17 mouse cellular contexts compared by ENCODE assay signal in the genomic region with DNA sequence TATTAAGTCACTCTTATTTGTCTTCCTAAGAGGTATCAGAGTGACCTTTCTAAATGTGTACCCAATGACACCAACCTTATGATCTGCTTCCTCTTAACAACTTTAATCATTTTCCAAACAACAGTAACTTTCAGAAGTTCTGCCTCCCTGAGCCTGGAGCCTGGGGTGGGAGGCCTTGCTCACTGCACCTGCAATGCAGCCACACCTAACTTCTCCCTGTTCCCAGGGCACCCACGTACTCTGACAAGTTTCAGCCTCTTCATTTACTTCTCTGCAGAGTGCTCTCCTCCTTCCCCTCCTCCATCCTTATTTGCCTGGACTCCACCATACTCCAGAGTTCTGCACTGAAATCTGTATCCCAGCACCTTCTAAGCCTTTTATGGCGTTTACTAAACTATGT. TPM values are rescaled to one million over a fixed set of nuclear protein-coding genes. Genes with fewer than 3 reads are reported as not detected.
DNase-seq lines count a peak whose midpoint lies in the region; ATAC-seq and TF ChIP-seq lines count a peak whose summit lies in the region.
"Had no signal": no experiment of that assay in that cellular context is flagged by ENCODE, and none has a peak within 500 bp of the region (broad histone marks: within the 10 kb centered on the region; RNA-seq: fewer than 3 reads in every experiment).

No protein-coding gene starts in this region.

- no peak for TF ChIP-seq POLR2A in lung, adult 2 months (IDR thresholded peaks at IDR 0.05; ENCODE audit: borderline replicate concordance, extremely low read depth, low read depth, low read length)

- H3K4me3 ChIP-seq in lung, postnatal 0 days (ENCODE audit: low read depth, low read length): no peak overlapping the region
- no peak overlapping the region for H3K4me3 ChIP-seq in lung, adult 2 months (replicated peaks; ENCODE audit: extremely low read depth, low read depth, low read length)
- no peak overlapping the region for H3K4me3 ChIP-seq in hindbrain, embryonic 12.5 days
- no peak overlapping the region for H3K4me3 ChIP-seq in hindbrain, embryonic 14.5 days (replicated peaks; ENCODE audit: low read length)
- no peak overlapping the region for H3K4me3 ChIP-seq in stomach, embryonic 15.5 days (replicated peaks)
- H3K4me3 ChIP-seq: liver, embryonic 15.5 days had no signal

- 49% methylated on average over 2 of the region's 2 CpGs for WGBS in lung, postnatal 0 days
- WGBS in lung, adult 2 months: 64% methylated on average over 2 of the region's 2 CpGs
- 41% methylated on average over 2 of the region's 2 CpGs for WGBS in hindbrain, embryonic 12.5 days
- WGBS in hindbrain, embryonic 14.5 days: 28% methylated on average over 2 of the region's 2 CpGs
- 60% methylated on average over 2 of the region's 2 CpGs for WGBS in stomach, embryonic 15.5 days

- H3K27ac ChIP-seq in lung, postnatal 0 days (ENCODE audit: low read length): no peak overlapping the region
- no peak overlapping the region for H3K27ac ChIP-seq in hindbrain, embryonic 12.5 days
- H3K27ac ChIP-seq in hindbrain, embryonic 14.5 days: no peak overlapping the region
- peak overlapping the region; percentile 72 for H3K27ac ChIP-seq in stomach, embryonic 15.5 days
- H3K27ac ChIP-seq: forebrain, embryonic 15.5 days; liver, embryonic 15.5 days had no signal

- DNase-seq in lung, postnatal 0 days (ENCODE audit: low spot score): peak; percentile 49
- DNase-seq in lung, adult 2 months: no peak
- DNase-seq in hindbrain, embryonic 14.5 days (ENCODE audit: low spot score): no peak
- DNase-seq in gastrocnemius, postnatal 14 days: no peak
- DNase-seq in kidney, adult 18-20 months: no peak
- DNase-seq: adrenal gland, postnatal 10 days; cerebellum, adult 11 months; cerebellum, postnatal 14 days; embryo, embryonic 11 days; gastrocnemius, postnatal 36 days; kidney, postnatal 36 days; right cerebral cortex, postnatal 25 days had no signal

- no peak for TF ChIP-seq CTCF in lung, postnatal 0 days (IDR thresholded peaks at IDR 0.05)
- TF ChIP-seq CTCF in lung, adult 2 months (IDR thresholded peaks at IDR 0.05; ENCODE audit: insufficient read depth, low read length): no peak

- H3K4me2 ChIP-seq in lung, postnatal 0 days (replicated peaks; ENCODE audit: low read depth, low read length): no peak overlapping the region
- peak overlapping the region; percentile 30 for H3K4me2 ChIP-seq in hindbrain, embryonic 12.5 days (replicated peaks)
- peak overlapping the region; percentile 99 for H3K4me2 ChIP-seq in hindbrain, embryonic 14.5 days (replicated peaks)
- no peak overlapping the region for H3K4me2 ChIP-seq in stomach, embryonic 15.5 days
- H3K4me2 ChIP-seq: liver, embryonic 15.5 days had no signal

- no peaks in the 10 kb centered on the region for H3K9me3 ChIP-seq in lung, postnatal 0 days (ENCODE audit: low read length)
- no peaks in the 10 kb centered on the region for H3K9me3 ChIP-seq in hindbrain, embryonic 12.5 days (replicated peaks)
- H3K9me3 ChIP-seq in hindbrain, embryonic 14.5 days (ENCODE audit: control insufficient read depth, low read length): no peaks in the 10 kb centered on the region
- H3K9me3 ChIP-seq in stomach, embryonic 15.5 days: no peaks in the 10 kb centered on the region
- H3K9me3 ChIP-seq: forebrain, embryonic 15.5 days; limb, embryonic 15.5 days; liver, embryonic 15.5 days had no signal

- H3K4me1 ChIP-seq in lung, postnatal 0 days (ENCODE audit: insufficient read depth, low read depth, low read length): no peaks in the 10 kb centered on the region
- H3K4me1 ChIP-seq in lung, adult 2 months (ENCODE audit: control insufficient read depth, insufficient read depth, low read length): peaks cover 4% of the 10 kb centered on the region; the same call in 1 of the 2 replicates
- H3K4me1 ChIP-seq in hindbrain, embryonic 12.5 days: peaks cover 16% of the 10 kb centered on the region
- H3K4me1 ChIP-seq in hindbrain, embryonic 14.5 days (replicated peaks; ENCODE audit: control insufficient read depth, insufficient read depth, low read length): peaks cover 11% of the 10 kb centered on the region
- peaks cover 18% of the 10 kb centered on the region; the same call in 1 of the 2 replicates for H3K4me1 ChIP-seq in stomach, embryonic 15.5 days

- peak; percentile 39 for ATAC-seq in lung, postnatal 0 days
- no peak for ATAC-seq in hindbrain, embryonic 12.5 days (ENCODE audit: low FRiP score)
- ATAC-seq in hindbrain, embryonic 14.5 days (ENCODE audit: low FRiP score): no peak
- ATAC-seq in stomach, embryonic 15.5 days (ENCODE audit: insufficient read depth, low FRiP score, low read depth): peak; percentile 89
- ATAC-seq: forebrain, embryonic 15.5 days had no signal

- intact Hi-C loops in gastrocnemius, postnatal 14 days (cut with DNase I; ENCODE audit: low total_unique reads): no loop called here

- no peak for TF ChIP-seq EP300 in lung, postnatal 0 days (IDR thresholded peaks at IDR 0.05)

- H3K27me3 ChIP-seq in lung, postnatal 0 days (replicated peaks; ENCODE audit: insufficient read depth, low read length): no peaks in the 10 kb centered on the region
- 0 out of 2 replicates have a peak, but pooled peaks cover 3% of the 10 kb centered on the region for H3K27me3 ChIP-seq in hindbrain, embryonic 12.5 days
- H3K27me3 ChIP-seq in hindbrain, embryonic 14.5 days (ENCODE audit: control insufficient read depth, insufficient read depth, low read length): 0 out of 2 replicates have a peak, but pooled peaks cover 8% of the 10 kb centered on the region
- 0 out of 2 replicates have a peak, but pooled peaks cover 5% of the 10 kb centered on the region for H3K27me3 ChIP-seq in stomach, embryonic 15.5 days (replicated peaks)
- H3K27me3 ChIP-seq: limb, embryonic 15.5 days had no signal

- H3K36me3 ChIP-seq in lung, postnatal 0 days (ENCODE audit: insufficient read depth, low read length): no peaks in the 10 kb centered on the region
- H3K36me3 ChIP-seq in hindbrain, embryonic 12.5 days: no peaks in the 10 kb centered on the region
- no peaks in the 10 kb centered on the region for H3K36me3 ChIP-seq in hindbrain, embryonic 14.5 days (replicated peaks; ENCODE audit: control insufficient read depth, insufficient read depth)
- H3K36me3 ChIP-seq in stomach, embryonic 15.5 days: no peaks in the 10 kb centered on the region
- H3K36me3 ChIP-seq: forebrain, embryonic 15.5 days; limb, embryonic 15.5 days; liver, embryonic 15.5 days had no signal

- no peak overlapping the region for H3K9ac ChIP-seq in lung, postnatal 0 days (replicated peaks; ENCODE audit: low read depth)
- no peak overlapping the region for H3K9ac ChIP-seq in hindbrain, embryonic 12.5 days
- H3K9ac ChIP-seq in hindbrain, embryonic 14.5 days: no peak overlapping the region
- no peak overlapping the region for H3K9ac ChIP-seq in stomach, embryonic 15.5 days
- H3K9ac ChIP-seq: forebrain, embryonic 15.5 days; limb, embryonic 15.5 days; liver, embryonic 15.5 days had no signal

RNA-seq across cellular contexts. Expression of a gene that starts 1.4 kb away (rescaled TPM):
- polyA plus RNA-seq in lung, postnatal 0 days (2015; fragmentation: Nextera tagmentation; extraction: Ambion mirVana): 33.7 and 61.1 TPM in 2 replicates
- polyA plus RNA-seq in lung, adult 2 months (2012; rRNA removed): 23.0 and 43.8 TPM in 2 replicates
- polyA plus RNA-seq in hindbrain, embryonic 12.5 days (2016; fragmentation: Nextera tagmentation; extraction: Ambion mirVana): 9.2 and 11.3 TPM in 2 replicates
- 18.8 and 22.5 TPM in 2 replicates for polyA plus RNA-seq in hindbrain, embryonic 14.5 days (2014; fragmentation: Nextera tagmentation; extraction: Ambion mirVana)
- 3.9 and 4.1 TPM in 2 replicates for polyA plus RNA-seq in stomach, embryonic 15.5 days (2015; fragmentation: Nextera tagmentation; extraction: Ambion mirVana)
- 1 to 10 TPM in 1 of 2 experiments, under 1 TPM in 1; 0.38 to 1.0 TPM for total RNA-seq in gastrocnemius, postnatal 14 days (2021)

Comparison
In these comparisons a context has a peak if more than half of its experiments do, and no peak if none do; other contexts are left out.
1. ATAC-seq: peak in lung, postnatal 0 days (single experiment) and stomach, embryonic 15.5 days (single experiment); none in hindbrain, embryonic 12.5 days (single experiment) and hindbrain, embryonic 14.5 days (single experiment).
2. H3K4me2 ChIP-seq: peak in hindbrain, embryonic 12.5 days (single experiment) and hindbrain, embryonic 14.5 days (single experiment); none in lung, postnatal 0 days (single experiment) and stomach, embryonic 15.5 days (single experiment).